ENCODE assay signal across 13 mouse cellular contexts in genomic region chr1:150583734-150584133, GRCm38 (mm10).
DNase-seq lines count a peak whose midpoint lies in the region; ATAC-seq lines count a peak whose summit lies in the region.
"Had no signal": no experiment of that assay in that cellular context is flagged by ENCODE, and none has a peak within 500 bp of the region (broad histone marks: within the 10 kb centered on the region; RNA-seq: fewer than 3 reads in every experiment).

No protein-coding gene starts in this region.

- intact Hi-C loops in left cerebral cortex, postnatal 4 days (cut with DNase I) = no loop called here
- intact Hi-C loops in gastrocnemius, postnatal 36 days (cut with DNase I) = no loop called here
- intact Hi-C loops in heart, postnatal 10 days (cut with DNase I) = no loop called here

- DNase-seq in left cerebral cortex, postnatal 4 days = peak; percentile 34
- no peak for DNase-seq in left cerebral cortex, adult 11 months (ENCODE audit: low spot score)
- peak; percentile 5 for DNase-seq in right cerebral cortex, postnatal 25 days
- DNase-seq in gastrocnemius, postnatal 36 days = no peak
- no peak for DNase-seq in heart, postnatal 10 days
- DNase-seq: layer of hippocampus, adult 9-11 months; thymus, adult 18-20 months had no signal

- ATAC-seq in forebrain, embryonic 16.5 days = peak; percentile 71
- ATAC-seq in midbrain, embryonic 12.5 days (ENCODE audit: low FRiP score, low read depth) = peak; percentile 84
- no peak for ATAC-seq in kidney, embryonic 16.5 days (ENCODE audit: low FRiP score, low TSS enrichment)

- no peaks in the 10 kb centered on the region; the same call in 1 of the 2 replicates for H3K4me1 ChIP-seq in forebrain, embryonic 16.5 days (replicated peaks; ENCODE audit: control insufficient read depth, insufficient read depth, low read length)
- peaks cover 6% of the 10 kb centered on the region for H3K4me1 ChIP-seq in midbrain, embryonic 12.5 days
- no peaks in the 10 kb centered on the region for H3K4me1 ChIP-seq in kidney, embryonic 16.5 days (ENCODE audit: insufficient read depth, low read length)
- H3K4me1 ChIP-seq: embryonic facial prominence, embryonic 15.5 days; liver, embryonic 15.5 days; megakaryocyte, embryonic 14.5 days had no signal

- H3K36me3 ChIP-seq in forebrain, embryonic 16.5 days (ENCODE audit: control insufficient read depth, insufficient read depth) = no peaks in the 10 kb centered on the region
- H3K36me3 ChIP-seq in midbrain, embryonic 12.5 days = no peaks in the 10 kb centered on the region
- H3K36me3 ChIP-seq in kidney, embryonic 16.5 days (ENCODE audit: insufficient read depth, low read length) = peaks cover 9% of the 10 kb centered on the region; the same call in 1 of the 2 replicates
- H3K36me3 ChIP-seq: liver, embryonic 15.5 days had no signal

- no peak overlapping the region for H3K27ac ChIP-seq in forebrain, embryonic 16.5 days (ENCODE audit: low read length)
- H3K27ac ChIP-seq in midbrain, embryonic 12.5 days (replicated peaks) = no peak overlapping the region
- H3K27ac ChIP-seq in kidney, embryonic 16.5 days (ENCODE audit: low read length) = no peak overlapping the region
- H3K27ac ChIP-seq: embryonic facial prominence, embryonic 15.5 days; liver, embryonic 15.5 days had no signal

- H3K9me3 ChIP-seq in forebrain, embryonic 16.5 days (ENCODE audit: control insufficient read depth, low read length) = no peaks in the 10 kb centered on the region
- no peaks in the 10 kb centered on the region for H3K9me3 ChIP-seq in midbrain, embryonic 12.5 days
- no peaks in the 10 kb centered on the region for H3K9me3 ChIP-seq in kidney, embryonic 16.5 days (ENCODE audit: low read length)
- H3K9me3 ChIP-seq: embryonic facial prominence, embryonic 15.5 days; liver, embryonic 15.5 days had no signal

- no peak overlapping the region for H3K9ac ChIP-seq in forebrain, embryonic 16.5 days (replicated peaks; ENCODE audit: low read depth, low read length)
- H3K9ac ChIP-seq in midbrain, embryonic 12.5 days (replicated peaks) = no peak overlapping the region
- no peak overlapping the region for H3K9ac ChIP-seq in kidney, embryonic 16.5 days (replicated peaks; ENCODE audit: low read length)
- H3K9ac ChIP-seq: embryonic facial prominence, embryonic 15.5 days; liver, embryonic 15.5 days had no signal

- 32% methylated on average over 8 of the region's 8 CpGs for WGBS in forebrain, embryonic 16.5 days
- 28% methylated on average over 8 of the region's 8 CpGs for WGBS in midbrain, embryonic 12.5 days
- 69% methylated on average over 8 of the region's 8 CpGs for WGBS in kidney, embryonic 16.5 days

- H3K4me2 ChIP-seq in forebrain, embryonic 16.5 days (ENCODE audit: low read length) = no peak overlapping the region
- peak overlapping the region; percentile 26 for H3K4me2 ChIP-seq in midbrain, embryonic 12.5 days (replicated peaks)
- H3K4me2 ChIP-seq in kidney, embryonic 16.5 days (replicated peaks; ENCODE audit: low read depth, low read length) = no peak overlapping the region
- H3K4me2 ChIP-seq: embryonic facial prominence, embryonic 15.5 days; liver, embryonic 15.5 days had no signal

- no peak overlapping the region for H3K4me3 ChIP-seq in forebrain, embryonic 16.5 days (replicated peaks; ENCODE audit: low read length)
- H3K4me3 ChIP-seq in midbrain, embryonic 12.5 days = no peak overlapping the region
- no peak overlapping the region for H3K4me3 ChIP-seq in kidney, embryonic 16.5 days (ENCODE audit: low read length)
- H3K4me3 ChIP-seq: embryonic facial prominence, embryonic 15.5 days; liver, embryonic 15.5 days; megakaryocyte, embryonic 14.5 days had no signal

- no peaks in the 10 kb centered on the region for H3K27me3 ChIP-seq in forebrain, embryonic 16.5 days (replicated peaks; ENCODE audit: control insufficient read depth, insufficient read depth, low read length)
- H3K27me3 ChIP-seq in midbrain, embryonic 12.5 days = peaks cover 10% of the 10 kb centered on the region
- no peaks in the 10 kb centered on the region for H3K27me3 ChIP-seq in kidney, embryonic 16.5 days (ENCODE audit: insufficient read depth, low read length)
- H3K27me3 ChIP-seq: embryonic facial prominence, embryonic 15.5 days; liver, embryonic 15.5 days; megakaryocyte, embryonic 14.5 days had no signal

Comparison
In these comparisons a context has a peak if more than half of its experiments do, and no peak if none do; other contexts are left out.
1. DNase-seq: peak in left cerebral cortex, postnatal 4 days (single experiment) and right cerebral cortex, postnatal 25 days (single experiment); none in left cerebral cortex, adult 11 months (single experiment), gastrocnemius, postnatal 36 days (0 of 2) and heart, postnatal 10 days (0 of 2).